Mouse (Mus musculus) heart, postnatal 14 days (tissue): ENCODE data around the gene Hist1h2br. TPM values are rescaled to one million over a fixed set of nuclear protein-coding genes. Genes with fewer than 3 reads are reported as not detected.

Source experiments
- microRNA-seq, 2 experiments: library from miRNA; unstranded; fragments of <30 nt; microRNA quantifications; one replicate each; pipeline ENCODE4 v1.2.0; 2021 to 2022
- total RNA-seq, 2 experiments: library from RNA; stranded (reverse); gene quantifications; 2 replicates each; pipeline ENCODE4 v1.2.3; 2021

The Hist1h2br gene
- total RNA-seq, 2 experiments from 2014 or later = 52.5 to 108 TPM

Small RNA genes lying within 50 kb of the gene (microRNA-seq; reads per million reads assigned to microRNA genes)
- 0 reads per million in 2 experiments for gene Gm19658
- 0 reads per million in 2 experiments for gene Gm44346
- 0 reads per million in 2 experiments for gene Gm44466

Other genes starting within 250 kb of the Hist1h2br start
- not detected for gene Olfr1362, start 219.7 kb upstream of the Hist1h2br start, total RNA-seq
- gene Olfr11, start 191.2 kb upstream of the Hist1h2br start, total RNA-seq = not detected
- gene Olfr1361, start 170.4 kb upstream of the Hist1h2br start, total RNA-seq = not detected
- gene Olfr1360, start 156.3 kb upstream of the Hist1h2br start, total RNA-seq = not detected
- gene Olfr1359, start 135.6 kb upstream of the Hist1h2br start, total RNA-seq = not detected
- gene Hist1h2bl, start 117.6 kb upstream of the Hist1h2br start, total RNA-seq = 100 to 1,000 TPM in 1 of 2 experiments, 10 to 100 TPM in 1; 66.3 to 130 TPM
- 100 to 1,000 TPM in 1 of 2 experiments, 10 to 100 TPM in 1; 51.5 to 150 TPM for gene Hist1h2ai, start 117.3 kb upstream of the Hist1h2br start, total RNA-seq
- gene Hist1h3h, start 116.1 kb upstream of the Hist1h2br start, total RNA-seq = 100 to 1,000 TPM in 1 of 2 experiments, 10 to 100 TPM in 1; 82.7 to 215 TPM
- 10 to 100 TPM; 21.5 to 40.5 TPM for gene Hist1h2bm, start 111.7 kb upstream of the Hist1h2br start, total RNA-seq
- gene Hist1h4j, start 98.7 kb upstream of the Hist1h2br start, total RNA-seq = 10 to 100 TPM; 13.0 to 25.4 TPM
- gene Hist1h4k, start 83.2 kb upstream of the Hist1h2br start, total RNA-seq = 100 to 1,000 TPM; 128 to 321 TPM
- 10 to 100 TPM; 16.6 to 53.8 TPM for gene Hist1h2ak, start 79.9 kb upstream of the Hist1h2br start, total RNA-seq
- 10 to 100 TPM; 34.2 to 84.3 TPM for gene Hist1h2bn, start 79.6 kb upstream of the Hist1h2br start, total RNA-seq
- gene Hist1h1b, start 53.1 kb upstream of the Hist1h2br start, total RNA-seq = 10 to 100 TPM; 33.7 to 72.0 TPM
- gene Hist1h3i, start 50.4 kb upstream of the Hist1h2br start, total RNA-seq = 100 to 1,000 TPM in 1 of 2 experiments, 10 to 100 TPM in 1; 74.9 to 156 TPM
- gene Hist1h2an, start 46.5 kb upstream of the Hist1h2br start, total RNA-seq = 10 to 100 TPM; 10.5 to 19.2 TPM
- gene Hist1h2bp, start 46.3 kb upstream of the Hist1h2br start, total RNA-seq = 10 to 100 TPM; 19.6 to 53.2 TPM
- gene Hist1h2bq, start 23.5 kb upstream of the Hist1h2br start, total RNA-seq = 100 to 1,000 TPM in 1 of 2 experiments, 10 to 100 TPM in 1; 53.2 to 110 TPM
- not detected for gene Hist1h2ao, start 23.3 kb upstream of the Hist1h2br start, total RNA-seq
- 100 to 1,000 TPM; 163 to 280 TPM for gene Hist1h4m, start 22.0 kb upstream of the Hist1h2br start, total RNA-seq
- 10 to 100 TPM in 1 of 2 experiments, 1 to 10 TPM in 1; 9.1 to 16.3 TPM for gene Hist1h4n, start 1.5 kb upstream of the Hist1h2br start, total RNA-seq
- gene Hist1h2ap, start 236 bp upstream of the Hist1h2br start, total RNA-seq = 100 to 1,000 TPM in 1 of 2 experiments, 10 to 100 TPM in 1; 85.4 to 183 TPM
- gene Zfp184, start 111.4 kb downstream of the Hist1h2br start, total RNA-seq = under 1 TPM; 0.62 to 0.90 TPM
- gene Pom121l2, start 147.5 kb downstream of the Hist1h2br start, total RNA-seq = not detected
- gene Prss16, start 176.0 kb downstream of the Hist1h2br start, total RNA-seq = 10 to 100 TPM in 1 of 2 experiments, not detected in 1; 11.6 TPM
- 100 to 1,000 TPM in 1 of 2 experiments, 10 to 100 TPM in 1; 69.3 to 132 TPM for gene Hist1h2ah, start 201.8 kb downstream of the Hist1h2br start, total RNA-seq
- gene Hist1h2bk, start 202.1 kb downstream of the Hist1h2br start, total RNA-seq = 100 to 1,000 TPM in 1 of 2 experiments, 10 to 100 TPM in 1; 67.9 to 160 TPM
- 10 to 100 TPM; 29.6 to 55.4 TPM for gene Hist1h4i, start 207.6 kb downstream of the Hist1h2br start, total RNA-seq
- 100 to 1,000 TPM in 1 of 2 experiments, 10 to 100 TPM in 1; 44.4 to 112 TPM for gene Hist1h2ag, start 209.2 kb downstream of the Hist1h2br start, total RNA-seq
- gene Hist1h2bj, start 209.5 kb downstream of the Hist1h2br start, total RNA-seq = 10 to 100 TPM; 36.4 to 83.6 TPM